Mouse (Mus musculus) heart, postnatal 10 days (tissue): ENCODE data around the gene 4933434E20Rik. TPM values are rescaled to one million over a fixed set of nuclear protein-coding genes. Genes with fewer than 3 reads are reported as not detected.

Experiments
- microRNA-seq, 2 experiments: library from miRNA; unstranded; fragments of <30 nt; microRNA quantifications; one replicate each; pipeline ENCODE4 v1.2.0; 2022
- total RNA-seq, 2 experiments: library from RNA; stranded (reverse); gene quantifications; 2 replicates each; pipeline ENCODE4 v1.2.3; 2021

Gene 4933434E20Rik
- total RNA-seq, 2 experiments from 2014 or later: 56.2 to 63.2 TPM

Small RNA genes lying within 50 kb of the gene (microRNA-seq; reads per million reads assigned to microRNA genes)
- gene Mir190b (10.1 to 13.3 reads per million in 2 experiments), gene Mir7669 (0.70 to 0.95 reads per million in 2 experiments)

Other genes starting within 250 kb of the 4933434E20Rik start
- gene She, start 220.3 kb upstream of the 4933434E20Rik start, total RNA-seq: 10 to 100 TPM; 24.8 to 25.3 TPM
- 1 to 10 TPM; 3.9 to 4.0 TPM for gene Il6ra, start 138.4 kb upstream of the 4933434E20Rik start, total RNA-seq
- gene Atp8b2, start 88.1 kb upstream of the 4933434E20Rik start, total RNA-seq: 10 to 100 TPM; 56.2 to 58.1 TPM
- gene Hax1, start 52.9 kb upstream of the 4933434E20Rik start, total RNA-seq: 10 to 100 TPM; 43.6 to 44.1 TPM
- 100 to 1,000 TPM; 143 to 150 TPM for gene Ubap2l, start 992 bp downstream of the 4933434E20Rik start, total RNA-seq
- 100 to 1,000 TPM; 103 to 108 TPM for gene Tpm3, start 21.0 kb downstream of the 4933434E20Rik start, total RNA-seq
- gene Nup210l, start 52.5 kb downstream of the 4933434E20Rik start, total RNA-seq: under 1 TPM; 0.10 to 0.12 TPM
- 1,000 to 10,000 TPM; 1,084 to 1,156 TPM for gene Rps27, start 162.0 kb downstream of the 4933434E20Rik start, total RNA-seq
- gene Rab13, start 162.1 kb downstream of the 4933434E20Rik start, total RNA-seq: 10 to 100 TPM; 12.3 to 14.4 TPM
- gene Jtb, start 180.0 kb downstream of the 4933434E20Rik start, total RNA-seq: 10 to 100 TPM; 44.4 to 46.9 TPM
- gene Creb3l4, start 191.9 kb downstream of the 4933434E20Rik start, total RNA-seq: under 1 TPM; 0.26 to 0.45 TPM
- 100 to 1,000 TPM; 105 to 110 TPM for gene Slc39a1, start 196.5 kb downstream of the 4933434E20Rik start, total RNA-seq
- 10 to 100 TPM; 21.1 to 26.9 TPM for gene Crtc2, start 202.5 kb downstream of the 4933434E20Rik start, total RNA-seq
- 10 to 100 TPM; 16.8 to 19.7 TPM for gene Dennd4b, start 213.5 kb downstream of the 4933434E20Rik start, total RNA-seq
- 10 to 100 TPM; 56.6 to 59.5 TPM for gene Gatad2b, start 241.5 kb downstream of the 4933434E20Rik start, total RNA-seq